Mouse (Mus musculus): Measurements from ENCODE around the gene Nol9. TPM values are rescaled to one million over a fixed set of nuclear protein-coding genes. Genes with fewer than 3 reads are reported as not detected.

Gene Nol9
- 30.8 and 32.9 TPM in 2 replicates for polyA plus RNA-seq (2015; fragmentation: Nextera tagmentation; extraction: Ambion mirVana)

DNA sequence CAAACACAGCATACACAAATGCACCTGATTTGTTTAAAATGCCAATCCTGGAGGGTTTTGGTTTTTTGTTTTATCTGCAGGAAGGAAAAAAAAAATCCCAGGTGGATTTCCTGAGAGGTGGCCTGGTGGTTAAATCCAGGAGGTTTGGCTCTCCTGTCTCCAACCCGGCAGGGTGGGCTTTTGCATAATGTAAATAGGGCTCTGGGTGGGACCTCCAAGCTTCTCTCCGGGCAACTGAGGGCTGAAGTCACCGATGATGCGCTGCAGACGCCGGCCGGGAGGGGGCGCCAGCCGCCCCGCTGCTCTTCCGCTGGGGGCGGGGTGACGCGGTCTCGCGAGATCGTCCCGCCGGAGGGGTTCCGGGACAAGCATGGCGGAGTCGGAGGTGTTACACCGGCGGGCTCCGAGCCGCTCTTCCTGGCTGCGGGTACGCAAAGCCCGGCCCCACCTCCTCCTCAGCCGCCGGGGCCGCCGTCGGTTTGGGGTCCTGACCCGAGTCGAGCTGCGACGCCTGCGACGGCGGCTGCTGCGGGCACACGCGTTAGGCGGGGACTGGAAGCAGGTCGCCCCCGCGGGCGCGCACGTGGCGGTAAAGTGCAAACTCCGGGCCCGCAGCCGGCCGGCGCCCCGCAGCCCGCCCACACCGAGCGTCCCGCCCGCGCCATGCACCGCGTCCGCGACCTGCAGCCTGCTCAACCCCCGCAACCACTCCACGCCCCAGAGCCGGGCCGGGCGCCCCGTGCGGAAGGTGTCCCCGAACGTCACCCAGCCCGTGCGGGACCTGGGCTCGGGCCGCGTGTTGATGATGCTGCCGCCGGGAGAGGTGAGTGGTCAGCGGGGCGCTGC is at the start of gene Nol9:
Gene Nol9, plus strand, starts transcription at position 337 of the 846 bp plus-strand sequence.
- Histone ChIP-seq H3K27ac (no peak within 1 kb of the TSS), H3K4me3 (replicated peaks) (peak within 1 kb of the TSS; percentile 98), H3K4me2 (peak within 1 kb of the TSS; percentile 84), H3K27me3 (replicated peaks) (no peaks in the 10 kb centered on the region), H3K9ac (peak within 1 kb of the TSS; percentile 86), H3K36me3 (peaks cover 31% of the 10 kb centered on the region), H3K4me1 (peaks cover 13% of the 10 kb centered on the region; the same call in 1 of the 2 replicates), H3K9me3 (no peaks in the 10 kb centered on the region)
- under 1% methylated on average over 70 of the region's 86 CpGs for WGBS
- peak; percentile 87 for ATAC-seq (ENCODE audit: insufficient read depth, low FRiP score, low read depth)

DNA sequence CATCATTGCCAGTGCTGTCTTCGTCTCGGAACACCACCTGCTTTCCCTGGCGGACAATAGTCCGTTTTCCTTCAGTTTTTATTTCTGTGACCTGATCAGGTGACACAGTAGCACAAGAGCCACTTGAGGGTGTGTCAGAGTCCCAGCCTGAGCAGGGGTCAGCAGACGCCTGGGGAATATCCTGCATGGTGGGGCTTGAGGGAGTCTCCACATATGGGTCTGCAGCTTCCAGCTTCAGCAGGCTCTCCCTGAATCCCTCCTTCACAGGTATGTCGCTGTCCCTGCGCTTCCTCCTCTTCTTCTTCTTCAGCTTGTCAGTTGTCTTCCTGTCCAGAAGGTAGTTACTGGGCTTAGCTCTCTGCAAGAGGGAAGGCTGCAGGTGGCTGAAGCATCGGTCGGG is 47.0 kb upstream of the Nol9 start:
- H3K36me3 ChIP-seq: peaks cover 22% of the 10 kb centered on the region
- peaks cover 27% of the 10 kb centered on the region for H3K4me1 ChIP-seq
- no peaks in the 10 kb centered on the region for H3K9me3 ChIP-seq
- H3K9ac ChIP-seq: no peak overlapping the region
- no peaks in the 10 kb centered on the region for H3K27me3 ChIP-seq (replicated peaks)
- WGBS: 91% methylated on average over 9 of the region's 9 CpGs
- no peak overlapping the region for H3K4me2 ChIP-seq
- H3K27ac ChIP-seq: no peak overlapping the region
- no peak for ATAC-seq (ENCODE audit: insufficient read depth, low FRiP score, low read depth)
- H3K4me3 ChIP-seq (replicated peaks): no peak overlapping the region

DNA sequence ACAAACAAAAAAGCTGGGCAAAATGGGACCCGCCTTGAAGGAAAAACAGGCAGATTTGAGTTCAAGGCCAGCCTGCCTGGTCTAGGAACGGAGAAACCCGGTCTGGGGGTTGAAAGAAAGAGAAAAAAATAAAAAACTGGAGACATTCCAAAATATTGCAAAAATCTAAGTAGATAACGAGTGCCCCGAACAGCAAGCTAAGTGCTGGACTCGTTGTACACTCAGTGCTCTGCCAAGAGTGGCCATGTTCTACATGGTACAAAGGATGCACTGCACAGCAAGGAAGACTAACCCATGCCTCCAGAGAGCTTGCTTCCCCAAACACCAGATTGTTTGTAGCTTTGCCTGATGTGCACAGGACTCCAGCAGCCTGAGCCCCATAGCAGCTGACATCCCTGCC is 46.1 kb upstream of the Nol9 start:
- H3K9ac ChIP-seq: no peak overlapping the region
- ATAC-seq (ENCODE audit: insufficient read depth, low FRiP score, low read depth): no peak
- 0 out of 2 replicates have a peak overlapping the region, but pooled peaks have one; percentile 87 for H3K4me2 ChIP-seq
- no peaks in the 10 kb centered on the region for H3K27me3 ChIP-seq (replicated peaks)
- H3K27ac ChIP-seq: no peak overlapping the region
- H3K4me3 ChIP-seq (replicated peaks): no peak overlapping the region
- H3K36me3 ChIP-seq: peaks cover 22% of the 10 kb centered on the region
- 73% methylated on average over 6 of the region's 6 CpGs for WGBS
- no peaks in the 10 kb centered on the region for H3K9me3 ChIP-seq
- peaks cover 25% of the 10 kb centered on the region for H3K4me1 ChIP-seq

GRCm38 (mm10) chr4:151994228-151995171 is 44.6 kb upstream of the Nol9 start:
- WGBS: 2% methylated on average over 60 of the region's 61 CpGs
- Histone ChIP-seq H3K27me3 (replicated peaks) (no peaks in the 10 kb centered on the region), H3K9me3 (no peaks in the 10 kb centered on the region), H3K36me3 (peaks cover 22% of the 10 kb centered on the region), H3K4me1 (peaks cover 17% of the 10 kb centered on the region; the same call in 1 of the 2 replicates), H3K9ac (peak overlapping the region; percentile 90), H3K27ac (peak overlapping the region; percentile 82), H3K4me2 (peak overlapping the region; percentile 87), H3K4me3 (replicated peaks) (peak overlapping the region; percentile 99)
- ATAC-seq (ENCODE audit: insufficient read depth, low FRiP score, low read depth): no peak

DNA sequence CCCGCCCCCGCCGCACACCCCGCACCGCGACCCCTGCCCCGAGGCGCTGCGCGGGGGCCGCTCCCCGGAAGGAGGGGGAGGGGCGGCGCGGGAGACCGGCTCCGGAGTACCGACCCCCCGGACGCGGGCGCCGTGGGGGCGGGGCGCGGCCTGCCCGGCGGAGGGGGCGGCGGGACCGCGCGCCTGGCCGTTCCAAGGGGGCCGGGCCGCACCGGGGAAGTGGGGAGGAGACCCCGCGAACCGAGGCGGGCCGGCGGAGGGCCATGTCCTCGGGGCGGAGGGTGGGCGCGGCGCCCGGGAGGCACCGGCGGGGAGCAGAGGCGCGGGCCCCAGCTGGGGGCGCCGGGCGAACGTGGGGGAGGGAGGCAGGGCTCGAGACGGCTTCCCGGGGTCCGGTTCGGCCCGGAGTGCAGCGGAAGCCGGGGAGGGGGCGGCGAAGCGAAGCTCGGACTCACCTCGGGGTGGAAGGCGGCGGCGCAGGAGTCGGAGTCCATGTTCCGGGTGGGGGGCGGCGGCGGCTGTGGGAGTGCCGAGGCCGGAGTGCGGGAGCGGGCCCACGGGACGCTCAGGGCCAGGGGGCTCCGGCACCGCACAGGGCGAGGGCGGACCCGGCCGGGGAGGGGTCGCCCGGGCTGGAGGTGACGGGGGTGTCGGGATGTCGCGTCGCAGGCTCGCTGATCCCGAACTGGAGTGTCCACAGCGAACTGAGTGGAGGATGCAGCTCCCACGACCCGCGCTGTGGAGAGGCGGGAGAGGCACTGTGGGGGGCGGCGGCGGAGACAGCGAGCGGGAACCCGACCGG is 43.5 kb upstream of the Nol9 start:
- 1% methylated on average over 74 of the region's 111 CpGs for WGBS
- H3K27ac ChIP-seq: peak overlapping the region; percentile 82
- H3K9ac ChIP-seq: peak overlapping the region; percentile 90
- H3K36me3 ChIP-seq: peaks cover 21% of the 10 kb centered on the region
- ATAC-seq (ENCODE audit: insufficient read depth, low FRiP score, low read depth): no peak; the same call in 1 of the 2 replicates
- peak overlapping the region; percentile 87 for H3K4me2 ChIP-seq
- no peaks in the 10 kb centered on the region for H3K9me3 ChIP-seq
- no peaks in the 10 kb centered on the region for H3K27me3 ChIP-seq (replicated peaks)
- H3K4me3 ChIP-seq (replicated peaks): peak overlapping the region; percentile 99
- peaks cover 17% of the 10 kb centered on the region; the same call in 1 of the 2 replicates for H3K4me1 ChIP-seq

DNA sequence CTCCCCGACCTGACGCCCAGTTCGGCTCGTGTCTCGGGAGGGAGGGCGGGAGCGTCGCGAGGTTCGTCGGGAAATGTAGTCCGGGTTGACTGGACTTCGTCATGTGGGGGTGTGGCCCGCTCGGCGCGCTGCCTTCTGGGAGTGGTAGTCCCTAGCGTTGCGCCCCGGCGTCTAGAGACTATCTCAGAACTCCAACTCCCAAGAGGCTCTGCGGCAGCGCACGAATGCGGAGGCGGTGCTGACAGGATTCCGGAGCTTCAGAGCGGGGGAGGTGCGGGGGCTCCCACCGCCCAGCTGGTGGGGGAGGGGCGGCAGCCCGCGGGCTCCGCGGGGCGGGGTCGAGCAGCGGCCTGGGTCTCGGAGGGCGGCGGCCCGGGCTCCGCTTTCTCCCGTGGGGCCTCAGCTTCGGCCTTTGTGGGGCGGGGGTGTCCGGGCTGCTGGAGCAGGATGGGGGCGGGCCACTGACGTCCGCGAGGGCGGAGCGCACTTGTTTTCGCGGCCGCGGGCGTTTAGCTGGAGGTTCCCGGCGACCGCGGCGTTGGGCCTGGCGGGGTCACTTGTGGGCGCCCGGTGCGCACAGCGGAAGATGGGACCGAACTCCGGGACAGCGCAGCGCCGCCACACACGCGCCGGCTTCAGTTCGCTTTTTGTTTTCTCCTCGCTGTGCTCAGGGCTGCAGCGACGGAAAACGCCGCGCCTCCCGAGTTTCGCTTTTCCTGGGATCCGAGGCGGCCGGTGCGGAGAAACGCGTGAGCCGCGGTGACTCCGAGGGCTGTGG is 42.8 kb upstream of the Nol9 start, which contains the start of gene Phf13:
Gene Phf13, minus strand, starts transcription at position 86 of the 778 bp plus-strand sequence.
- H3K4me3 ChIP-seq (replicated peaks): peak within 1 kb of the TSS; percentile 99
- peak; percentile 96 for ATAC-seq (ENCODE audit: insufficient read depth, low FRiP score, low read depth)
- WGBS: under 1% methylated on average over 93 of the region's 94 CpGs
- peak within 1 kb of the TSS; percentile 93 for H3K27ac ChIP-seq
- H3K4me2 ChIP-seq: peak within 1 kb of the TSS; percentile 87
- H3K36me3 ChIP-seq: peaks cover 13% of the 10 kb centered on the region
- peaks cover 17% of the 10 kb centered on the region; the same call in 1 of the 2 replicates for H3K4me1 ChIP-seq
- H3K9me3 ChIP-seq: no peaks in the 10 kb centered on the region
- H3K27me3 ChIP-seq (replicated peaks): no peaks in the 10 kb centered on the region
- peak within 1 kb of the TSS; percentile 90 for H3K9ac ChIP-seq

- Histone ChIP-seq H3K9ac (peak overlapping the region; percentile 53), H3K27me3 (replicated peaks) (no peaks in the 10 kb centered on the region), H3K36me3 (peaks cover 8% of the 10 kb centered on the region), H3K4me3 (replicated peaks) (peak overlapping the region; percentile 99), H3K9me3 (no peaks in the 10 kb centered on the region), H3K4me2 (peak overlapping the region; percentile 51), H3K4me1 (peaks cover 17% of the 10 kb centered on the region; the same call in 1 of the 2 replicates), H3K27ac (peak overlapping the region; percentile 93)
- no peak for ATAC-seq (ENCODE audit: insufficient read depth, low FRiP score, low read depth)
- WGBS: 3% methylated on average over 13 of the region's 13 CpGs
Observed at GRCm38 (mm10) chr4:151996951-151997222, 42.2 kb upstream of the Nol9 start.

DNA sequence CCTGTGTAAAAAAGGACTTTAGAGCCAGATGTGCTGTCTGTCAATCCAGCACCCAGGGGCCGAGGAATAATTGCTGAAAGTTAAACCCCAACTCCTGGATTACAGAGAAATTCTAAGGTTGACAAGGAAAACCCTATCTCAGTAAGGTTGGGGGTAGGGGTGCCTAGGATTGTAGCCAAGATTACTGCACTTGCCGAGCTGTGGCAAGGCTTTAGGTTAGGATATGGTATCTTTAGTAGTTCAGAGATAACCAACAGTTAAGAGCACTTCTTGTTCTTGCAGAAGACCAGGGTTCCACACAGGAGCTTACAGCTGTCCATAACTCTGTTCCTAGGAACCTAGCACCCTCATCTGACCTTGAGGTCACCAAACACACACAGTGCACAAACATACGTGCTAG is 41.4 kb upstream of the Nol9 start:
- no peaks in the 10 kb centered on the region for H3K27me3 ChIP-seq (replicated peaks)
- H3K9me3 ChIP-seq: no peaks in the 10 kb centered on the region
- peak overlapping the region; percentile 51; the same call in 1 of the 2 replicates for H3K4me2 ChIP-seq
- 60% methylated on average over 3 of the region's 3 CpGs for WGBS
- no peak for ATAC-seq (ENCODE audit: insufficient read depth, low FRiP score, low read depth)
- H3K36me3 ChIP-seq: no peaks in the 10 kb centered on the region
- H3K4me1 ChIP-seq: peaks cover 17% of the 10 kb centered on the region; the same call in 1 of the 2 replicates
- H3K9ac ChIP-seq: no peak overlapping the region
- peak overlapping the region; percentile 99 for H3K4me3 ChIP-seq (replicated peaks)
- no peak overlapping the region for H3K27ac ChIP-seq

GRCm38 (mm10) chr4:151999481-151999880 is 39.6 kb upstream of the Nol9 start:
- 69% methylated on average over 3 of the region's 3 CpGs for WGBS

DNA sequence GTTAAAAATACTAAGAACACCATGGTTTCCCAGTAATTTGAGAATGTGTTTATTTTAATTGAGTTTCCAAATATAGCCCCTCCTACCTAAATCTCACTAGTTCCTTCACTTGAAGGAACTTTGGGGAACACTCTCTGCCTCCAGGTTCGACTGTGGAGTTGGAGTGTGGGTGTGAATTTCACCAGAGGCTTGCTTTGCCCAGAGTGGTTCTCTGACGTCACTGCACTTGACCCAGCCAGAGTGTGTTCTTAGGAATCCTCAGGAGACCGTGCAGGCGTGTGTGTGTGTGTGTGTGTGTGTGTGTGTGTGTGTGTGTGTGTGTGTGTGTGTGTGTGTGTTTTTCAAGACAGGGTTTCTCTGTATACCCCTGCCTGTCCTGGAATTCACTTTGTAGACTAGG is 38.2 kb upstream of the Nol9 start:
- WGBS: 25% methylated on average over 4 of the region's 4 CpGs

More at GRCm38 (mm10) chr4:151999481-151999880, 39.6 kb upstream of the Nol9 start:
- Histone ChIP-seq H3K4me1 (peaks cover 9% of the 10 kb centered on the region; the same call in 1 of the 2 replicates), H3K9ac (no peak overlapping the region), H3K4me3 (replicated peaks) (no peak overlapping the region), H3K27ac (no peak overlapping the region), H3K36me3 (no peaks in the 10 kb centered on the region), H3K4me2 (no peak overlapping the region), H3K9me3 (no peaks in the 10 kb centered on the region), H3K27me3 (replicated peaks) (no peaks in the 10 kb centered on the region)
- ATAC-seq (ENCODE audit: insufficient read depth, low FRiP score, low read depth): no peak

More for the DNA sequence above, 38.2 kb upstream of the Nol9 start:
- H3K4me2 ChIP-seq: no peak overlapping the region
- 0 out of 2 replicates have a peak, but pooled peaks cover 5% of the 10 kb centered on the region for H3K4me1 ChIP-seq
- H3K9me3 ChIP-seq: no peaks in the 10 kb centered on the region
- no peaks in the 10 kb centered on the region for H3K36me3 ChIP-seq
- no peak overlapping the region for H3K4me3 ChIP-seq (replicated peaks)
- H3K27me3 ChIP-seq (replicated peaks): no peaks in the 10 kb centered on the region
- no peak overlapping the region for H3K9ac ChIP-seq
- no peak overlapping the region for H3K27ac ChIP-seq
- no peak for ATAC-seq (ENCODE audit: insufficient read depth, low FRiP score, low read depth)
